Mouse (Mus musculus): ENCODE results near the gene Vamp3. TPM values are rescaled to one million over a fixed set of nuclear protein-coding genes. Genes with fewer than 3 reads are reported as not detected.
"Not testable (repeated sequence)": the region's sequence is repeated elsewhere in the genome, so short reads cannot be mapped to it uniquely, and the experiment has no call there.

The Vamp3 gene
- polyA plus RNA-seq, 1 experiment from 2014 or later = 122 TPM

- Histone ChIP-seq H3K36me3 (ENCODE audit: insufficient read depth, low read length) (no peaks in the 10 kb centered on the region), H3K4me3 (ENCODE audit: low read depth, low read length) (no peak overlapping the region), H3K27me3 (replicated peaks; ENCODE audit: insufficient read depth, low read length) (no peaks in the 10 kb centered on the region), H3K27ac (ENCODE audit: low read length) (no peak overlapping the region), H3K4me2 (replicated peaks; ENCODE audit: low read depth, low read length) (peak overlapping the region; percentile 20; the same call in 1 of the 2 replicates), H3K4me1 (ENCODE audit: insufficient read depth, low read depth, low read length) (peaks cover 5% of the 10 kb centered on the region; the same call in 1 of the 2 replicates), H3K9ac (replicated peaks; ENCODE audit: low read depth) (no peak overlapping the region), H3K9me3 (ENCODE audit: low read length) (no peaks in the 10 kb centered on the region)
- DNase-seq (ENCODE audit: low spot score) (no peak), ATAC-seq (no peak)
- no peak for TF ChIP-seq EP300 (IDR thresholded peaks at IDR 0.05)
- TF ChIP-seq CTCF (IDR thresholded peaks at IDR 0.05) = no peak
- 68% methylated on average over 5 of the region's 5 CpGs for WGBS
Measured at GRCm38 (mm10) chr4:151041506-151041905, 16.3 kb downstream of the Vamp3 start.

GRCm38 (mm10) chr4:151037800-151038199, 20.0 kb downstream of the Vamp3 start:
- no peak overlapping the region for H3K4me2 ChIP-seq (replicated peaks; ENCODE audit: low read depth, low read length)
- no peak for DNase-seq (ENCODE audit: low spot score)
- H3K9me3 ChIP-seq (ENCODE audit: low read length) = no peaks in the 10 kb centered on the region
- no peak overlapping the region for H3K27ac ChIP-seq (ENCODE audit: low read length)
- no peak for TF ChIP-seq EP300 (IDR thresholded peaks at IDR 0.05)
- no peak for TF ChIP-seq CTCF (IDR thresholded peaks at IDR 0.05)
- H3K27me3 ChIP-seq (replicated peaks; ENCODE audit: insufficient read depth, low read length) = no peaks in the 10 kb centered on the region
- WGBS = 88% methylated on average over 11 of the region's 11 CpGs
- no peak overlapping the region for H3K4me3 ChIP-seq (ENCODE audit: low read depth, low read length)
- no peak overlapping the region for H3K9ac ChIP-seq (replicated peaks; ENCODE audit: low read depth)
- peaks cover 1% of the 10 kb centered on the region; the same call in 1 of the 2 replicates for H3K36me3 ChIP-seq (ENCODE audit: insufficient read depth, low read length)
- H3K4me1 ChIP-seq (ENCODE audit: insufficient read depth, low read depth, low read length) = no peaks in the 10 kb centered on the region
- no peak for ATAC-seq

GRCm38 (mm10) chr4:151036521-151036920, 21.2 kb downstream of the Vamp3 start:
- Histone ChIP-seq H3K4me1 (ENCODE audit: insufficient read depth, low read depth, low read length) (no peaks in the 10 kb centered on the region), H3K36me3 (ENCODE audit: insufficient read depth, low read length) (peaks cover 4% of the 10 kb centered on the region; the same call in 1 of the 2 replicates), H3K27me3 (replicated peaks; ENCODE audit: insufficient read depth, low read length) (no peaks in the 10 kb centered on the region), H3K9ac (replicated peaks; ENCODE audit: low read depth) (no peak overlapping the region), H3K27ac (ENCODE audit: low read length) (no peak overlapping the region), H3K9me3 (ENCODE audit: low read length) (no peaks in the 10 kb centered on the region), H3K4me2 (replicated peaks; ENCODE audit: low read depth, low read length) (no peak overlapping the region), H3K4me3 (ENCODE audit: low read depth, low read length) (no peak overlapping the region)
- DNase-seq (ENCODE audit: low spot score) (no peak), ATAC-seq (no peak)
- WGBS = 84% methylated on average over 7 of the region's 7 CpGs
- no peak for TF ChIP-seq EP300 (IDR thresholded peaks at IDR 0.05)
- TF ChIP-seq CTCF (IDR thresholded peaks at IDR 0.05) = no peak

GRCm38 (mm10) chr4:151027001-151027400, 30.8 kb downstream of the Vamp3 start:
- 39% methylated on average over 6 of the region's 6 CpGs for WGBS
- DNase-seq (ENCODE audit: low spot score) = peak; percentile 58

GRCm38 (mm10) chr4:151024152-151024551, 33.6 kb downstream of the Vamp3 start:
- H3K36me3 ChIP-seq (ENCODE audit: insufficient read depth, low read length) = peaks cover 11% of the 10 kb centered on the region; the same call in 1 of the 2 replicates
- H3K4me2 ChIP-seq (replicated peaks; ENCODE audit: low read depth, low read length) = no peak overlapping the region
- no peaks in the 10 kb centered on the region for H3K27me3 ChIP-seq (replicated peaks; ENCODE audit: insufficient read depth, low read length)
- H3K27ac ChIP-seq (ENCODE audit: low read length) = no peak overlapping the region
- no peaks in the 10 kb centered on the region for H3K4me1 ChIP-seq (ENCODE audit: insufficient read depth, low read depth, low read length)
- H3K9ac ChIP-seq (replicated peaks; ENCODE audit: low read depth) = no peak overlapping the region
- H3K4me3 ChIP-seq (ENCODE audit: low read depth, low read length) = no peak overlapping the region
- no peak for DNase-seq (ENCODE audit: low spot score)
- TF ChIP-seq CTCF (IDR thresholded peaks at IDR 0.05) = no peak
- TF ChIP-seq EP300 (IDR thresholded peaks at IDR 0.05) = no peak
- H3K9me3 ChIP-seq (ENCODE audit: low read length) = no peaks in the 10 kb centered on the region
- 64% methylated on average over 9 of the region's 9 CpGs for WGBS
- no peak for ATAC-seq

More at GRCm38 (mm10) chr4:151027001-151027400, 30.8 kb downstream of the Vamp3 start:
- Histone ChIP-seq H3K27me3 (replicated peaks; ENCODE audit: insufficient read depth, low read length) (no peaks in the 10 kb centered on the region), H3K27ac (ENCODE audit: low read length) (no peak overlapping the region), H3K9me3 (ENCODE audit: low read length) (no peaks in the 10 kb centered on the region), H3K4me3 (ENCODE audit: low read depth, low read length) (no peak overlapping the region), H3K4me2 (replicated peaks; ENCODE audit: low read depth, low read length) (no peak overlapping the region), H3K9ac (replicated peaks; ENCODE audit: low read depth) (no peak overlapping the region), H3K36me3 (ENCODE audit: insufficient read depth, low read length) (peaks cover 7% of the 10 kb centered on the region; the same call in 1 of the 2 replicates), H3K4me1 (ENCODE audit: insufficient read depth, low read depth, low read length) (no peaks in the 10 kb centered on the region)
- peak; percentile 47; the same call in 1 of the 2 replicates for ATAC-seq
- TF ChIP-seq CTCF (IDR thresholded peaks at IDR 0.05) = peak; percentile 84
- TF ChIP-seq EP300 (IDR thresholded peaks at IDR 0.05) = no peak

- not testable (repeated sequence) for H3K27ac ChIP-seq (ENCODE audit: low read length); H3K9me3 ChIP-seq (ENCODE audit: low read length); DNase-seq (ENCODE audit: low spot score); H3K27me3 ChIP-seq (replicated peaks; ENCODE audit: insufficient read depth, low read length); H3K4me3 ChIP-seq (ENCODE audit: low read depth, low read length); H3K9ac ChIP-seq (replicated peaks; ENCODE audit: low read depth); H3K4me1 ChIP-seq (ENCODE audit: insufficient read depth, low read depth, low read length); ATAC-seq; H3K4me2 ChIP-seq (replicated peaks; ENCODE audit: low read depth, low read length)
- 94% methylated on average over 1 of the region's 1 CpGs for WGBS
- H3K36me3 ChIP-seq (ENCODE audit: insufficient read depth, low read length) = peaks cover 20% of the 10 kb centered on the region; the same call in 1 of the 2 replicates
Measured at GRCm38 (mm10) chr4:151017356-151017755, 40.4 kb downstream of the Vamp3 start.

GRCm38 (mm10) chr4:151015946-151016345, 41.8 kb downstream of the Vamp3 start:
- Histone ChIP-seq H3K9ac (replicated peaks; ENCODE audit: low read depth) (no peak overlapping the region), H3K9me3 (ENCODE audit: low read length) (no peaks in the 10 kb centered on the region), H3K4me1 (ENCODE audit: insufficient read depth, low read depth, low read length) (no peaks in the 10 kb centered on the region), H3K36me3 (ENCODE audit: insufficient read depth, low read length) (peaks cover 20% of the 10 kb centered on the region; the same call in 1 of the 2 replicates), H3K27me3 (replicated peaks; ENCODE audit: insufficient read depth, low read length) (no peaks in the 10 kb centered on the region), H3K4me3 (ENCODE audit: low read depth, low read length) (no peak overlapping the region), H3K4me2 (replicated peaks; ENCODE audit: low read depth, low read length) (no peak overlapping the region), H3K27ac (ENCODE audit: low read length) (no peak overlapping the region)
- 82% methylated on average over 10 of the region's 10 CpGs for WGBS
- DNase-seq (ENCODE audit: low spot score) = no peak
- TF ChIP-seq EP300 (IDR thresholded peaks at IDR 0.05) (no peak), CTCF (IDR thresholded peaks at IDR 0.05) (no peak)
- ATAC-seq = no peak
